Mouse (Mus musculus) ES-CJ7 (cell line): ENCODE measurements around the gene Nphp1.

ENCODE experiments used
- DNase-seq: peaks from one replicate; pipeline ENCODE4 v3.0.0; 2011; ENCODE audit warnings: low read depth, low spot score

Gene Nphp1

GRCm38 (mm10) chr2:127749376-127749775, 39.3 kb downstream of the Nphp1 start:
- no peak for DNase-seq

- DNase-seq = no peak
Measured at GRCm38 (mm10) chr2:127748316-127748715, 40.4 kb downstream of the Nphp1 start.

- no peak for DNase-seq
Measured at GRCm38 (mm10) chr2:127742637-127743036, 46.1 kb downstream of the Nphp1 start.

GRCm38 (mm10) chr2:127740756-127741519, 47.8 kb downstream of the Nphp1 start:
- no peak for DNase-seq

GRCm38 (mm10) chr2:127737885-127738284, 50.8 kb downstream of the Nphp1 start:
- DNase-seq = no peak

- DNase-seq = no peak
Measured at GRCm38 (mm10) chr2:127736631-127737209, 52.0 kb downstream of the Nphp1 start.

GRCm38 (mm10) chr2:127735512-127736145, 53.1 kb downstream of the Nphp1 start:
- no peak for DNase-seq

- DNase-seq = no peak
Measured at GRCm38 (mm10) chr2:127734889-127735288, 53.8 kb downstream of the Nphp1 start.

GRCm38 (mm10) chr2:127730301-127730997, 58.2 kb downstream of the Nphp1 start:
- peak; percentile 24 for DNase-seq

GRCm38 (mm10) chr2:127729671-127730070, 59.0 kb downstream of the Nphp1 start, which contains the start of gene Mall:
Gene Mall, minus strand, starts transcription at chr2:127729932.
- peak; percentile 46 for DNase-seq

- peak; percentile 21 for DNase-seq
Measured at GRCm38 (mm10) chr2:127728661-127729450, 59.8 kb downstream of the Nphp1 start.

GRCm38 (mm10) chr2:127728146-127728545, 60.6 kb downstream of the Nphp1 start:
- DNase-seq = no peak

GRCm38 (mm10) chr2:127723193-127723592, 65.5 kb downstream of the Nphp1 start:
- no peak for DNase-seq

- DNase-seq = no peak
Measured at GRCm38 (mm10) chr2:127722176-127722892, 66.4 kb downstream of the Nphp1 start.

GRCm38 (mm10) chr2:127718839-127719468, 69.7 kb downstream of the Nphp1 start:
- DNase-seq = peak; percentile 28

GRCm38 (mm10) chr2:127714726-127715125, 74.0 kb downstream of the Nphp1 start:
- DNase-seq = peak; percentile 81

GRCm38 (mm10) chr2:127708792-127709191, 79.9 kb downstream of the Nphp1 start:
- DNase-seq = no peak

GRCm38 (mm10) chr2:127708060-127708459, 80.6 kb downstream of the Nphp1 start:
- DNase-seq = no peak

GRCm38 (mm10) chr2:127705267-127705666, 83.4 kb downstream of the Nphp1 start:
- DNase-seq = no peak
